8 mouse cellular contexts compared by ENCODE assay signal in the genomic region with DNA sequence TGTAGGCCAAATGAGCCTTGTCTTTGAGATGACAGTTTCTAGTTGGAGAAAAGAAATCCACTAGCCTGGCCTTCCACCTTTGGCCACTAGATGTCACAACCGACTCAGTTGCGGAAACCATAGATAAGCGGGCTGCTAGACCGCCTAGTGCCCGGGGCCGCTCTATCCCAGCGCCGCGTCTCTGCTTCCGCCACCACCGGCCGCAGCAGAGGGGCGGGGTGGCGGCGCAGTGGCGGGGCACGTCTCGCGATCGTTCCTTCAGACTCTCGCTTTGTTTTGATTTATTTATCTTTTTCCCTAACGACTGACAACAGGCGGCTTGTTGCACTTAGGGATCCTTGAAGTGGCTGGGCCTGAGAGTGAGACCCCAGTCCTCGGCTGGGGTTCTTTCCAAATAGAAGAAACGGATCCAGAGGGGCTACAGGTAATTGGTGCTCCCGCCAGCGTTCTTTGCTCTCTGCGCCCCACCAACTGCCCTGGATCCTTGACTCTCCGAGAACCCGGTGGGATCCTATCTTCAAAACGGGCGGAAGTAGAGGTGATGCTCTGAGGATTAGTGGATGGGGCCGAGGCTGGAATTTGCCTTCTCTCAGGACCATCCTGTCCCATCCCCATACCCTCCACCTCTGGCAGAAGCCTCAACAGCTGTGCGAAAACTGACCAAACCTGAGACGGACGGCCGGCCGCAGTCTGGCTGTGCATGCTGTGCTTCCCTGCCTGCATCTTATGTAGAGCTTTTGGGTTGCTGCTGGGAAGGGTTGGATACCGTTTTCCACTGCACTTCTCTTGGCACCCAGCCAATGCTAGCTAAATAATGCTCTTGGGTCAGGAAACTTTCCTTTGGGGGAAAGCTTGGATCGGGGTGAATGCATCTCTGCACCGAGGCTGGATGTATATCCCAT. TPM values are rescaled to one million over a fixed set of nuclear protein-coding genes. Genes with fewer than 3 reads are reported as not detected.
DNase-seq lines count a peak whose midpoint lies in the region; ATAC-seq and TF ChIP-seq lines count a peak whose summit lies in the region.

No protein-coding gene starts in this region.

- H3K79me3 ChIP-seq in C2C12 (ENCODE audit: low read depth): peaks cover 6% of the 10 kb centered on the region

- peak overlapping the region; percentile 88 for H3K9ac ChIP-seq in heart, embryonic 11.5 days (ENCODE audit: low read depth, low read length)
- peak overlapping the region; percentile 92 for H3K9ac ChIP-seq in kidney, embryonic 16.5 days (replicated peaks; ENCODE audit: low read length)
- peak overlapping the region; percentile 88 for H3K9ac ChIP-seq in liver, adult 2 months (ENCODE audit: low read depth, low read length)

- WGBS in heart, embryonic 11.5 days (ENCODE audit: insufficient replicate concordance): under 1% methylated on average over 41 of the region's 41 CpGs
- WGBS in kidney, embryonic 16.5 days: under 1% methylated on average over 41 of the region's 41 CpGs
- WGBS in liver, adult 2 months: under 1% methylated on average over 41 of the region's 41 CpGs

- H3K27ac ChIP-seq in heart, embryonic 11.5 days (ENCODE audit: low read depth, low read length): peak overlapping the region; percentile 75
- H3K27ac ChIP-seq in kidney, embryonic 16.5 days (ENCODE audit: low read length): peak overlapping the region; percentile 86
- peak overlapping the region; percentile 79 for H3K27ac ChIP-seq in liver, adult 2 months (replicated peaks; ENCODE audit: insufficient read depth, low read depth, low read length)

- peaks cover 11% of the 10 kb centered on the region for H3K79me2 ChIP-seq in C2C12 (ENCODE audit: control insufficient read depth, insufficient read depth)
- no peaks in the 10 kb centered on the region; the same call in 1 of the 2 replicates for H3K79me2 ChIP-seq in liver, adult 2 months (ENCODE audit: control insufficient read depth, insufficient read depth, low read length)
- H3K79me2 ChIP-seq in myocyte (ENCODE audit: control insufficient read depth, insufficient read depth): peaks cover 9% of the 10 kb centered on the region

- peak; percentile 97 for ATAC-seq in heart, embryonic 11.5 days (replicated peaks; ENCODE audit: insufficient number of reproducible peaks, low FRiP score, low TSS enrichment)
- peak; percentile 100 for ATAC-seq in kidney, embryonic 16.5 days (ENCODE audit: low FRiP score, low TSS enrichment)

- H3K4me3 ChIP-seq in C2C12 (ENCODE audit: insufficient read depth, poor library complexity, severe bottlenecking): peak overlapping the region; percentile 72
- peak overlapping the region; percentile 77 for H3K4me3 ChIP-seq in erythroblast, embryonic 14.5 days (replicated peaks)
- H3K4me3 ChIP-seq in heart, embryonic 11.5 days (ENCODE audit: low read depth, low read length): peak overlapping the region; percentile 67
- H3K4me3 ChIP-seq in kidney, embryonic 16.5 days (ENCODE audit: low read length): peak overlapping the region; percentile 72
- peak overlapping the region; percentile 66 for H3K4me3 ChIP-seq in liver, adult 2 months (ENCODE audit: insufficient read depth, low read depth, low read length)
- H3K4me3 ChIP-seq in myocyte: peak overlapping the region; percentile 69

- DNase-seq in brain, embryonic 14.5 days (ENCODE audit: low read depth): peak; percentile 99
- peak; percentile 84 for DNase-seq in liver, adult 2 months (ENCODE audit: extremely low read depth, low read depth, low spot score)
- peak; percentile 97 for DNase-seq in splenic B cell, adult 2 months (ENCODE audit: low read depth, low spot score)

- H3K36me3 ChIP-seq in C2C12 (ENCODE audit: control insufficient read depth, insufficient read depth) (peaks cover 6% of the 10 kb centered on the region), myocyte (ENCODE audit: control insufficient read depth, insufficient read depth) (peaks cover 6% of the 10 kb centered on the region)
- no peaks in the 10 kb centered on the region for H3K36me3 ChIP-seq in erythroblast, embryonic 14.5 days (ENCODE audit: control insufficient read depth)
- no peaks in the 10 kb centered on the region; the same call in 1 of the 2 replicates for H3K36me3 ChIP-seq in heart, embryonic 11.5 days (ENCODE audit: control insufficient read depth, insufficient read depth, low read length)
- peaks cover 9% of the 10 kb centered on the region for H3K36me3 ChIP-seq in kidney, embryonic 16.5 days (ENCODE audit: insufficient read depth, low read length)
- 0 out of 2 replicates have a peak, but pooled peaks cover under 1% of the 10 kb centered on the region for H3K36me3 ChIP-seq in liver, adult 2 months (ENCODE audit: control insufficient read depth, insufficient read depth, low read length)
- no peaks in the 10 kb centered on the region; the same call in 1 of the 2 replicates for H3K36me3 ChIP-seq in splenic B cell, adult 2 months (ENCODE audit: control insufficient read depth, insufficient read depth, low read length, poor library complexity, severe bottlenecking)

- peaks cover 26% of the 10 kb centered on the region for H3K4me1 ChIP-seq in erythroblast, embryonic 14.5 days (ENCODE audit: control insufficient read depth)
- H3K4me1 ChIP-seq in heart, embryonic 11.5 days (ENCODE audit: control insufficient read depth, insufficient read depth, low read length): peaks cover 7% of the 10 kb centered on the region; the same call in 1 of the 2 replicates
- peaks cover 8% of the 10 kb centered on the region for H3K4me1 ChIP-seq in kidney, embryonic 16.5 days (ENCODE audit: insufficient read depth, low read length)
- peaks cover 3% of the 10 kb centered on the region; the same call in 1 of the 2 replicates for H3K4me1 ChIP-seq in liver, adult 2 months (ENCODE audit: control insufficient read depth, insufficient read depth, low read length)

- peak overlapping the region; percentile 91 for H3K4me2 ChIP-seq in heart, embryonic 11.5 days
- peak overlapping the region; percentile 89 for H3K4me2 ChIP-seq in kidney, embryonic 16.5 days (replicated peaks; ENCODE audit: low read depth, low read length)
- peak overlapping the region; percentile 97 for H3K4me2 ChIP-seq in myocyte (ENCODE audit: low read depth)

- H3K9me3 ChIP-seq in erythroblast, embryonic 14.5 days (ENCODE audit: control insufficient read depth, low read length): no peaks in the 10 kb centered on the region; the same call in 1 of the 2 replicates
- H3K9me3 ChIP-seq in heart, embryonic 11.5 days (replicated peaks; ENCODE audit: control insufficient read depth, low read length): no peaks in the 10 kb centered on the region
- H3K9me3 ChIP-seq in kidney, embryonic 16.5 days (ENCODE audit: low read length): no peaks in the 10 kb centered on the region

- H3K27me3 ChIP-seq in C2C12 (ENCODE audit: control insufficient read depth, insufficient read depth, insufficient read length) (no peaks in the 10 kb centered on the region), myocyte (ENCODE audit: control insufficient read depth, insufficient read depth, insufficient read length) (no peaks in the 10 kb centered on the region)
- no peaks in the 10 kb centered on the region for H3K27me3 ChIP-seq in erythroblast, embryonic 14.5 days (ENCODE audit: control insufficient read depth)
- no peaks in the 10 kb centered on the region for H3K27me3 ChIP-seq in heart, embryonic 11.5 days (ENCODE audit: control insufficient read depth, insufficient read depth, low read length)
- no peaks in the 10 kb centered on the region for H3K27me3 ChIP-seq in kidney, embryonic 16.5 days (ENCODE audit: insufficient read depth, low read length)
- no peaks in the 10 kb centered on the region for H3K27me3 ChIP-seq in liver, adult 2 months (ENCODE audit: control insufficient read depth, insufficient read depth, low read length)
- no peaks in the 10 kb centered on the region for H3K27me3 ChIP-seq in splenic B cell, adult 2 months (ENCODE audit: control insufficient read depth, insufficient read depth, low read length, poor library complexity, severe bottlenecking)

- peak; percentile 28 for TF ChIP-seq CTCF in C2C12 (IDR thresholded peaks at IDR 0.05; ENCODE audit: control insufficient read depth, insufficient read depth, insufficient read length)
- peak; percentile 85 for TF ChIP-seq CTCF in brain, embryonic 14.5 days (IDR thresholded peaks at IDR 0.05; ENCODE audit: borderline replicate concordance, extremely low read depth, insufficient read depth, insufficient read length)
- peak; percentile 82 for TF ChIP-seq CTCF in liver, adult 2 months (IDR thresholded peaks at IDR 0.05; ENCODE audit: low read depth, low read length)

- peak overlapping the region; percentile 93 for H3ac ChIP-seq in C2C12 (ENCODE audit: control insufficient read depth, insufficient read length, low read depth)
- no peak overlapping the region for H3ac ChIP-seq in myocyte (ENCODE audit: control insufficient read depth, insufficient read length)

- TF ChIP-seq POLR2A in brain, embryonic 14.5 days (IDR thresholded peaks at IDR 0.05; ENCODE audit: borderline replicate concordance, extremely low read depth, insufficient read depth, insufficient read length, poor library complexity, severe bottlenecking): peak; percentile 63; the same call in 1 of the 2 replicates
- TF ChIP-seq POLR2A in liver, adult 2 months (IDR thresholded peaks at IDR 0.05; ENCODE audit: extremely low read depth, insufficient read depth, low read length): no peak
- peak; percentile 73 for TF ChIP-seq POLR2A in myocyte (IDR thresholded peaks at IDR 0.05; ENCODE audit: insufficient read length, low read depth)

RNA-seq across cellular contexts. Expression of a gene that starts 5.3 kb away (rescaled TPM):
- polyA plus RNA-seq in C2C12 (2012; fragmentation: generic; extraction: Trizol) (76.1 TPM), myocyte (2012; fragmentation: generic; extraction: Trizol) (74.9 TPM)
- 132 and 147 TPM in 2 replicates for polyA plus RNA-seq in brain, embryonic 14.5 days (2012; rRNA removed)
- 0.29 and 0.86 TPM in 2 replicates for polyA plus RNA-seq in erythroblast, embryonic 14.5 days (2012)
- 71.4 and 72.5 TPM in 2 replicates for polyA plus RNA-seq in heart, embryonic 11.5 days (2014; fragmentation: Nextera tagmentation; extraction: Ambion mirVana)
- polyA plus RNA-seq in kidney, embryonic 16.5 days (2015; fragmentation: Nextera tagmentation; extraction: Ambion mirVana): 100 and 111 TPM in 2 replicates
- total RNA-seq in liver, adult 2 months (2014; rRNA removed): 27.5 and 33.2 TPM in 2 replicates
- polyA plus RNA-seq in liver, adult 2 months (2012; rRNA removed): 24.3 and 33.5 TPM in 2 replicates

RNA-seq across cellular contexts. Expression of a gene that starts 5.4 kb away (rescaled TPM):
- 46.6 TPM for polyA plus RNA-seq in C2C12 (2012; fragmentation: generic; extraction: Trizol)
- polyA plus RNA-seq in brain, embryonic 14.5 days (2012; rRNA removed): 57.1 and 76.9 TPM in 2 replicates
- 0.33 and 0.52 TPM in 2 replicates for polyA plus RNA-seq in erythroblast, embryonic 14.5 days (2012)
- polyA plus RNA-seq in heart, embryonic 11.5 days (2014; fragmentation: Nextera tagmentation; extraction: Ambion mirVana): 139 and 168 TPM in 2 replicates
- 217 and 219 TPM in 2 replicates for polyA plus RNA-seq in kidney, embryonic 16.5 days (2015; fragmentation: Nextera tagmentation; extraction: Ambion mirVana)
- 94.1 and 98.6 TPM in 2 replicates for total RNA-seq in liver, adult 2 months (2014; rRNA removed)
- 32.0 and 33.1 TPM in 2 replicates for polyA plus RNA-seq in liver, adult 2 months (2012; rRNA removed)
- 40.6 TPM for polyA plus RNA-seq in myocyte (2012; fragmentation: generic; extraction: Trizol)

RNA-seq across cellular contexts. Expression of a gene that starts 26.1 kb away (rescaled TPM):
- polyA plus RNA-seq in C2C12 (2012; fragmentation: generic; extraction: Trizol) (0.46 TPM), myocyte (2012; fragmentation: generic; extraction: Trizol) (1.2 TPM)
- polyA plus RNA-seq in brain, embryonic 14.5 days (2012; rRNA removed): 19.6 and 28.1 TPM in 2 replicates
- polyA plus RNA-seq in erythroblast, embryonic 14.5 days (2012): 0.01 TPM in 1 of 2 replicates, not detected in the other
- polyA plus RNA-seq in heart, embryonic 11.5 days (2014; fragmentation: Nextera tagmentation; extraction: Ambion mirVana): 0.80 and 0.90 TPM in 2 replicates
- 34.9 and 40.4 TPM in 2 replicates for polyA plus RNA-seq in kidney, embryonic 16.5 days (2015; fragmentation: Nextera tagmentation; extraction: Ambion mirVana)
- total RNA-seq in liver, adult 2 months (2014; rRNA removed): 17.1 and 23.8 TPM in 2 replicates
- 67.0 and 77.3 TPM in 2 replicates for polyA plus RNA-seq in liver, adult 2 months (2012; rRNA removed)

RNA-seq across cellular contexts. Expression of a gene that starts 29.9 kb away (rescaled TPM):
- not detected for polyA plus RNA-seq in C2C12 (2012; fragmentation: generic; extraction: Trizol)
- 1.1 and 1.2 TPM in 2 replicates for polyA plus RNA-seq in brain, embryonic 14.5 days (2012; rRNA removed)
- polyA plus RNA-seq in erythroblast, embryonic 14.5 days (2012): 0.12 and 0.83 TPM in 2 replicates
- polyA plus RNA-seq in heart, embryonic 11.5 days (2014; fragmentation: Nextera tagmentation; extraction: Ambion mirVana): 0.24 TPM in 1 of 2 replicates, not detected in the other
- polyA plus RNA-seq in kidney, embryonic 16.5 days (2015; fragmentation: Nextera tagmentation; extraction: Ambion mirVana): 161 and 182 TPM in 2 replicates
- 1,192 and 1,193 TPM in 2 replicates for total RNA-seq in liver, adult 2 months (2014; rRNA removed)
- polyA plus RNA-seq in liver, adult 2 months (2012; rRNA removed): 2,094 and 2,442 TPM in 2 replicates
- 0.12 TPM for polyA plus RNA-seq in myocyte (2012; fragmentation: generic; extraction: Trizol)

RNA-seq across cellular contexts. Expression of a gene that starts 38.0 kb away (rescaled TPM):
- polyA plus RNA-seq in C2C12 (2012; fragmentation: generic; extraction: Trizol) (96.8 TPM), myocyte (2012; fragmentation: generic; extraction: Trizol) (62.2 TPM)
- polyA plus RNA-seq in brain, embryonic 14.5 days (2012; rRNA removed): 151 and 169 TPM in 2 replicates
- 0.15 and 0.23 TPM in 2 replicates for polyA plus RNA-seq in erythroblast, embryonic 14.5 days (2012)
- 23.6 and 24.2 TPM in 2 replicates for polyA plus RNA-seq in heart, embryonic 11.5 days (2014; fragmentation: Nextera tagmentation; extraction: Ambion mirVana)
- polyA plus RNA-seq in kidney, embryonic 16.5 days (2015; fragmentation: Nextera tagmentation; extraction: Ambion mirVana): 37.0 and 37.6 TPM in 2 replicates
- total RNA-seq in liver, adult 2 months (2014; rRNA removed): 2.2 and 4.6 TPM in 2 replicates
- polyA plus RNA-seq in liver, adult 2 months (2012; rRNA removed): 2.6 and 5.9 TPM in 2 replicates

Comparison
In these comparisons a context has a peak if more than half of its experiments do, and no peak if none do; other contexts are left out.
1. Peak in every context shown above with its lines: DNase-seq, ATAC-seq, H3K4me3 ChIP-seq and H3K27ac ChIP-seq.
2. CTCF ChIP-seq: peak in every context shown above with its lines; median percentile 85 in brain, embryonic 14.5 days; 82 in liver, adult 2 months; 28 in C2C12.
3. RNA of a gene that starts 5.3 kb away (polyA plus RNA-seq): 132 to 147 TPM in brain, embryonic 14.5 days, 100 to 111 TPM in kidney, embryonic 16.5 days, 76.1 TPM in C2C12 (single experiment), 74.9 TPM in myocyte (single experiment), 71.4 to 72.5 TPM in heart, embryonic 11.5 days and 24.3 to 33.5 TPM in liver, adult 2 months; 0.29 to 0.86 TPM in erythroblast, embryonic 14.5 days; every median in the first group is over 10 times any median in the second.
4. RNA of a gene that starts 5.4 kb away (polyA plus RNA-seq): 217 to 219 TPM in kidney, embryonic 16.5 days, 139 to 168 TPM in heart, embryonic 11.5 days, 57.1 to 76.9 TPM in brain, embryonic 14.5 days, 46.6 TPM in C2C12 (single experiment), 40.6 TPM in myocyte (single experiment) and 32.0 to 33.1 TPM in liver, adult 2 months; 0.33 to 0.52 TPM in erythroblast, embryonic 14.5 days; every median in the first group is over 10 times any median in the second.